Mouse (Mus musculus) lung, embryonic 14.5 days (tissue): Measurements from ENCODE around the gene Robo3. TPM values are rescaled to one million over a fixed set of nuclear protein-coding genes. Genes with fewer than 3 reads are reported as not detected.

Experiments used
- ATAC-seq: fragments of 200-750 bp; cut with Nextera tagmentation; 2 replicates; pipeline ENCODE4 v1.8.0; 2017; ENCODE audit warnings: mild to moderate bottlenecking, moderate TSS enrichment, moderate library complexity; ENCODE audit not compliant: insufficient read depth
- DNase-seq: peaks from one replicate; pipeline ENCODE4 v3.0.0-alpha.2; 2015
- H3K27ac ChIP-seq: fragments of 300-500 bp; sonication (generic); 2 replicates; pipeline ENCODE4 v1.5.1; 2014; ENCODE audit warnings: low read depth, mild to moderate bottlenecking, moderate library complexity
- H3K27me3 ChIP-seq: fragments of 300-500 bp; sonication (generic); 2 replicates; pipeline ENCODE4 v1.6.1; 2014; ENCODE audit warnings: low read length, control low read depth; ENCODE audit not compliant: insufficient read depth
- H3K36me3 ChIP-seq: fragments of 300-500 bp; sonication (generic); 2 replicates; pipeline ENCODE4 v1.6.1; 2014; ENCODE audit warnings: control low read depth; ENCODE audit not compliant: insufficient read depth
- H3K4me1 ChIP-seq: fragments of 300-500 bp; sonication (generic); 2 replicates; pipeline ENCODE4 v1.6.1; 2014; ENCODE audit warnings: antibody characterized with exemption, control low read depth; ENCODE audit not compliant: insufficient read depth
- H3K4me2 ChIP-seq: fragments of 300-500 bp; sonication (generic); 2 replicates; pipeline ENCODE4 v1.6.1; 2014; ENCODE audit warnings: mild to moderate bottlenecking
- H3K4me3 ChIP-seq: fragments of 300-500 bp; sonication (generic); 2 replicates; pipeline ENCODE4 v1.5.1; 2014; ENCODE audit warnings: low read depth, low read length
- H3K9ac ChIP-seq: fragments of 300-500 bp; sonication (generic); 2 replicates; pipeline ENCODE4 v1.6.1; 2014
- H3K9me3 ChIP-seq: fragments of 300-500 bp; sonication (generic); 2 replicates; pipeline ENCODE4 v1.6.1; 2016; ENCODE audit warnings: low read depth, low read length, control low read depth
- CTCF ChIP-seq: IDR thresholded peaks from 2 replicates; pipeline ENCODE4 v1.5.1; 2016; ENCODE audit warnings: antibody characterized with exemption, low read depth
- WGBS: fragments of 180-500 bp; shearing (Covaris S2); extraction: QIAGEN DNeasy Blood & Tissue Kit; methylation state at CpG from one replicate; pipeline ENCODE4 v1.1.7; 2014; 5-methylcytosine and 5-hydroxymethylcytosine counted together
- polyA plus RNA-seq: library from polyadenylated mRNA; unstranded; fragments of >200 nt; fragmentation: Nextera tagmentation; extraction: Ambion mirVana; gene quantifications from 2 replicates; pipeline ENCODE4 v1.2.1, GENCODE M21; 2014

Robo3 gene
- polyA plus RNA-seq, 1 experiment from 2014 or later: 0.41 TPM

DNA sequence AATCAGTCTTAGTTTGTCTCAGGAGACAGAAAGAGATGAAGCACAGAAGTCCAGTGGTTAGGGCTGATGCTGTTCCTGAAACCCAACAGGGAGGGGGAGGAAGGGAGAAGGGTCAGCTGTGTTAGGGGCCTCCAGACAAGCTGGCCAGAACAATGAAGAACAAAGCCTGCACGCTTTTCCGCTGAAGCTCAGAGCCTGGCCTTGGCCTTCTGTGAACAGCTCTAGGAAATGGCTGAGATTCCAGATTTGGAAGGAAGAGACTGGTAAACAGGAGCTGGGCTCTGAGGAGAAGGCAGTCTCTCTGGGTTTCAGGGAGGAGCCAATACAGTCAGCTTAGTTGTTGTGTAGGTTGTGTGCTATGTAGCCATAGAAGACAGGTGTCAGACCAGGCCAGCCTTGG lies 32.5 kb downstream of the Robo3 start:
- Histone ChIP-seq H3K9ac (no peak overlapping the region), H3K27ac (no peak overlapping the region), H3K4me2 (no peak overlapping the region), H3K36me3 (no peaks in the 10 kb centered on the region), H3K4me1 (no peaks in the 10 kb centered on the region), H3K9me3 (no peaks in the 10 kb centered on the region), H3K4me3 (no peak overlapping the region), H3K27me3 (no peaks in the 10 kb centered on the region)
- ATAC-seq (peak; percentile 63), DNase-seq (peak; percentile 66)
- TF ChIP-seq CTCF: no peak
- 68% methylated on average over 2 of the region's 2 CpGs for WGBS

DNA sequence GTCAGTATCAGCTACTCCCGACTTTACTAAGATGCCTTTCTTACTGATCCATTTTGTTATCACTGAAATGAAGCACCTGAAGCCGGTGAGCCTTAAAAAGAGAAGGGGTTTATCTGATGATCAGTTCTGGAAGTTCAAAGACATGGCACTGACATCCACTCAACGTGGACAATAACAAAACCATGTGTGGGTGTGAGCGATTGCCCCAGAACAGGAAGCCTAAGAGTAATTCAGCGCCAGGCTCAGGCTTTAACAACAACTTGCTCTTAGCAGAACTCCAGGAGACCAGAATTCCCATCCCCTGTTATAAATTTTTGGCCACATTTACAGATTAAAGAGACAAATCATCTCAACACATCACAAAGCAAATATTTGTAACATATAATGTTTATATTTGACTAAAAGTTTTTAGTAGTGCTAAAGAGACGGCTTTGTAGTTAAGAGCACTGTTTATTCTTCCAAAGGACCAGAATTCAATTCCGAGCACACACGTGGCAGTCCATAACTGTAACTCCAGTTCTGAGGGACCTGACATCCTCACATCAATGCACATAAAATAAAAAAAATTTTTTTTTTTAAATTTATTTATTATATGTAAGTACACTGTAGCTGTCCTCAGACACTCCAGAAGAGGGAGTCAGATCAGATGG lies 39.4 kb downstream of the Robo3 start:
- Histone ChIP-seq H3K9me3 (no peaks in the 10 kb centered on the region), H3K27ac (no peak overlapping the region), H3K9ac (no peak overlapping the region), H3K4me2 (no peak overlapping the region), H3K27me3 (no peaks in the 10 kb centered on the region), H3K4me3 (no peak overlapping the region), H3K4me1 (no peaks in the 10 kb centered on the region), H3K36me3 (no peaks in the 10 kb centered on the region)
- TF ChIP-seq CTCF: no peak
- peak; percentile 60 for DNase-seq
- WGBS: 35% methylated on average over 8 of the region's 8 CpGs
- ATAC-seq: peak; percentile 82

DNA sequence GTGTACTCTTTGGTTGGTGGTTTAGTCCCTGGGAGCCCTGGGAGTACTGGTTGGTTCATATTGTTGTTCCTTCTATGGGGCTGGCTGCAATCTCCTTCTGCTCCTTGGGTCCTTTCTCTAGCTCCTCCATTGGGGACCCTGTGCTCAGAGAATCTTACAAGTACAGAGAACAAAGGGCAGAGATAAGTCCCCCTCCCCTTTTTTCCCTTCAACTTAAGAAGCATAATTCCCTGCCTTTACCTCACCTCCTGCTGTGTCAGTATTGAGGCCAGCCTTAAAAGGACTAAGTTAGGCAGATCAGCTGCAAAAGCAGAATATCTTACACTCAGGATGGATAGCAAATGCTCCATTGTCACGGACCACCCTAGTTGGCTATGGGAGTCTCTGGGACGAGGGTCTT lies 41.0 kb downstream of the Robo3 start:
- Histone ChIP-seq H3K36me3 (no peaks in the 10 kb centered on the region), H3K4me2 (no peak overlapping the region), H3K27ac (no peak overlapping the region), H3K4me3 (no peak overlapping the region), H3K27me3 (no peaks in the 10 kb centered on the region), H3K4me1 (no peaks in the 10 kb centered on the region), H3K9me3 (no peaks in the 10 kb centered on the region), H3K9ac (no peak overlapping the region)
- 64% methylated on average over 2 of the region's 2 CpGs for WGBS
- DNase-seq (no peak), ATAC-seq (no peak)
- no peak for TF ChIP-seq CTCF

DNA sequence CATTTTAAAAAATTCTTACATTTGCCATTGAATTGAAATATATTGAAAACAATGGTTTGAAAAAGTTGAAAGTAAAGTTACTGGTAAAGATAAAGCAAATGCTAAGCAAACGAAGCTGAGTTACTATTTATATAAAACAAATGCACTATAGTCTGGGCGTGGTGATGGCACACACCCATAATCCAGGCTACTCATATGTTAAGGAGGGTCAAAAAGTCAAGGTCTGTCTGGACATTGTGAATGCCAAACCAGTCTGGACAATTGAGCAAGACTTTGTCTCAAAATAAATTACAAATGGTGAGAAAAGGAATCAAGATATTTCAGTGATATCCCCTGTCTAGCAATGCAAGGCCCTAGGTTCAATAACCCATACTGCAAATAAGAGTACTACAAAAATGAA lies 42.2 kb downstream of the Robo3 start:
- Histone ChIP-seq H3K4me1 (no peaks in the 10 kb centered on the region), H3K27ac (no peak overlapping the region), H3K4me2 (no peak overlapping the region), H3K27me3 (no peaks in the 10 kb centered on the region), H3K9me3 (no peaks in the 10 kb centered on the region), H3K36me3 (no peaks in the 10 kb centered on the region), H3K9ac (no peak overlapping the region), H3K4me3 (no peak overlapping the region)
- ATAC-seq (no peak), DNase-seq (no peak)
- no peak for TF ChIP-seq CTCF
- 70% methylated on average over 2 of the region's 2 CpGs for WGBS

DNA sequence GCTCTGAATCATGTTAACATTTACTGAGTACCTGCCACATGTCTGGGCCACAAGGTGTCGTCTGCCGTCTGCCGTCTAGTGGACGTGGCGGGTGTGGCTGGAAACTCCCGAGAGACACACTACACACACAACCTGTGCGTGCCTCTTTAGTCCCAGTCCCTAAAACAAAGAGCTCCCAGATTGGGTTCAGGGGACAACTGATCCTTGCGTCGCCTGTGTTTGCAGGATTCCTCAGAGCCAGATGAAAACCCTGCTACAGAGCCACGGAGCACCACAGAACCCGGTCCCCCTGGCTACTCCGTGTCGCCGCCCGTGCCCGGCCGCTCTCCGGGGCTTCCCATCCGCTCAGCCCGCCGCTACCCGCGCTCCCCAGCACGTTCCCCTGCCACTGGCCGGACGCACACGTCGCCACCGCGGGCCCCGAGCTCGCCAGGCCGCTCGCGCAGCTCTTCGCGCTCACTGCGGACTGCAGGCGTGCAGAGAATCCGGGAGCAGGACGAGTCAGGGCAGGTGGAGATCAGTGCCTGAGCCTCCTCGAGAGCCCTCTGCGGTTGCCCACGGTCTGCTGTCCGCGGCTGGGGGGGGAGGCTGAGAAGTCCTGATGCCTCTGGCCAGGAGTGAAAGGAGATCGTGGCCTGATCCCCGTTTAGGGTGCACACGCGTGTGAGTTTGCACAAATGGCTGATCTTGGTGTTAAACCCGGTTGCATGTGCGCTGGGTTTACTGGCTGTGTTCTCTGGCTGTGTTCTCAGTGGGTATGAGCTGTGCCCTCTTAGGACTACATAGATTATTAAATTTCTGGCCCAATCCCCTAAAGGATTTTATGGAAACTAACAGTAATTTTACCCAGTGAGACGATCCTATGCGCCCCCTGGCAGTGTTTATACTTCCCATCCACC lies 48.5 kb downstream of the Robo3 start:
- peaks cover 6% of the 10 kb centered on the region; the same call in 1 of the 2 replicates for H3K27me3 ChIP-seq
- DNase-seq: peak; percentile 79
- H3K4me3 ChIP-seq: peak overlapping the region; percentile 42
- no peaks in the 10 kb centered on the region for H3K4me1 ChIP-seq
- ATAC-seq: peak; percentile 87
- peak; percentile 58 for TF ChIP-seq CTCF
- peak overlapping the region; percentile 64 for H3K9ac ChIP-seq
- 5% methylated on average over 54 of the region's 54 CpGs for WGBS
- no peaks in the 10 kb centered on the region for H3K9me3 ChIP-seq
- no peaks in the 10 kb centered on the region for H3K36me3 ChIP-seq
- peak overlapping the region; percentile 86 for H3K4me2 ChIP-seq
- H3K27ac ChIP-seq: no peak overlapping the region

DNA sequence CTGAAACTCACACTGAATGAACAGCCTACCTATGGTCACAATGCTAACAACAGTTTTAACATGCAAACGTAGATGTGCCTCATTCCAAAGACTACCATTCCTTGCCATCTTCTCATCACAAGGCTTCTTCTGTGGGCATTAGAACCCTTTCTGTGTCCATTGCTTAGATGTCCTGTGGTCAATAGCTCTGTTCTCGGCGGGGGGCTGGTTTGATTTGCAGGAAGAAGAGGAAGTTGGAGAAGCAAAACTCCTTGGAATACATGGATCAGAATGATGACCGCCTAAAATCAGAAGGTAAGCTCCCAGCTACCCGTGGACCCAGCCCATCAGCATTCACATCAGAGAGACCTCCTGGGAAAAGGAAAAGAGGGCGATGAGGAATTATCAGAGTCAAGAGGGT lies 49.9 kb downstream of the Robo3 start:
- no peak overlapping the region for H3K4me2 ChIP-seq
- H3K36me3 ChIP-seq: no peaks in the 10 kb centered on the region
- H3K4me3 ChIP-seq: no peak overlapping the region
- no peaks in the 10 kb centered on the region for H3K9me3 ChIP-seq
- ATAC-seq (no peak), DNase-seq (no peak)
- no peak overlapping the region for H3K27ac ChIP-seq
- H3K27me3 ChIP-seq: peaks cover 6% of the 10 kb centered on the region; the same call in 1 of the 2 replicates
- WGBS: 89% methylated on average over 6 of the region's 6 CpGs
- no peak overlapping the region for H3K9ac ChIP-seq
- H3K4me1 ChIP-seq: no peaks in the 10 kb centered on the region
- TF ChIP-seq CTCF: no peak

DNA sequence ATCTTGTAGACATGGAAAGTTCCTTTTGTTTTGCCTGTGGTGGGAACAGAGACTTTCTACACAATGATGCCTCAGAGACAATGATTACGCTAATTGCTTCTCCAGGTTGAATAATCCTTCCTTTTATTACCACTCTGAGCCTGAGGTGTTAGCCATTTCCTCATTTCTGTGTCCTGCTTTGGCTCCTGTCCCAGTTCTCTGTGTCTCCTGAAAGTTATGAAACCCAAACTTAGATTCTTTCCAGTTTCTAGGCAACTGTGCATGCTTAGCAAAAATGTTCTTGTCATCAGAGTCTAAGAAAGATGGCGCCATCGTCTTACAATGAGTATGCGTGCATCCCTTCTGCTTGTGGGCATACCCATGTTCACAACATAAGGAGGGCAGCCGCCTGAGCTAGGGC lies 57.3 kb downstream of the Robo3 start:
- DNase-seq: no peak
- H3K9me3 ChIP-seq: no peaks in the 10 kb centered on the region
- H3K36me3 ChIP-seq: no peaks in the 10 kb centered on the region
- TF ChIP-seq CTCF: no peak
- no peak overlapping the region for H3K27ac ChIP-seq
- no peak overlapping the region for H3K4me2 ChIP-seq
- H3K27me3 ChIP-seq: no peaks in the 10 kb centered on the region
- no peak overlapping the region for H3K4me3 ChIP-seq
- no peaks in the 10 kb centered on the region for H3K4me1 ChIP-seq
- H3K9ac ChIP-seq: no peak overlapping the region
- 89% methylated on average over 5 of the region's 5 CpGs for WGBS
- no peak for ATAC-seq
